8 mouse cellular contexts compared by ENCODE assay signal in genomic region chr15:102245891-102246741, GRCm38 (mm10). TPM values are rescaled to one million over a fixed set of nuclear protein-coding genes. Genes with fewer than 3 reads are reported as not detected.
DNase-seq lines count a peak whose midpoint lies in the region; ATAC-seq lines count a peak whose summit lies in the region.

No protein-coding gene starts in this region.

- peaks cover 59% of the 10 kb centered on the region for H3K4me1 ChIP-seq in hindbrain, embryonic 13.5 days (replicated peaks)

- peak; percentile 87 for ATAC-seq in hindbrain, embryonic 13.5 days (ENCODE audit: low FRiP score)
- ATAC-seq in erythroid progenitor cell, adult 5-6 weeks (replicated peaks; ENCODE audit: low FRiP score, poor library complexity, severe bottlenecking), result no peak

- H3K4me2 ChIP-seq in hindbrain, embryonic 13.5 days, result peak overlapping the region; percentile 95

- H3K36me3 ChIP-seq in hindbrain, embryonic 13.5 days, result no peaks in the 10 kb centered on the region

- H3K27ac ChIP-seq in hindbrain, embryonic 13.5 days, result peak overlapping the region; percentile 77

- DNase-seq in NIH3T3 (ENCODE audit: low read depth), result peak; percentile 94
- peak; percentile 70 for DNase-seq in cerebellum, adult 8-10 months
- DNase-seq in frontal cortex, postnatal 14 days (ENCODE audit: low spot score in 2 of 2), result peak; percentile 63 to 65
- DNase-seq in left cerebral cortex, adult 11 months (ENCODE audit: low spot score), result peak; percentile 74
- DNase-seq in lung, postnatal 25 days (ENCODE audit: low spot score), result peak; percentile 82
- DNase-seq in retina, embryonic 14.5 days (ENCODE audit: low spot score), result peak; percentile 58

- H3K9me3 ChIP-seq in hindbrain, embryonic 13.5 days, result no peaks in the 10 kb centered on the region

- peaks cover 90% of the 10 kb centered on the region for H3K27me3 ChIP-seq in hindbrain, embryonic 13.5 days

- H3K4me3 ChIP-seq in hindbrain, embryonic 13.5 days, result peak overlapping the region; percentile 53

- H3K9ac ChIP-seq in hindbrain, embryonic 13.5 days, result peak overlapping the region; percentile 75

- WGBS in hindbrain, embryonic 13.5 days, result under 1% methylated on average over 43 of the region's 44 CpGs

RNA-seq across cellular contexts. Expression of gene Rarg, which starts 11.2 kb away (rescaled TPM):
- polyA plus RNA-seq in hindbrain, embryonic 13.5 days (2015; fragmentation: Nextera tagmentation; extraction: Ambion mirVana), result 5.7 and 7.1 TPM in 2 replicates
- total RNA-seq in erythroid progenitor cell, adult 5-6 weeks (2015; ENCODE audit: low replicate concordance), result 4.6 and 9.4 TPM in 2 replicates
- total RNA-seq in erythroid progenitor cell, adult 5-6 weeks (2017; ENCODE audit: low replicate concordance), result 2.6 and 3.6 TPM in 2 replicates

RNA-seq across cellular contexts. Expression of gene Itgb7, which starts 14.4 kb away (rescaled TPM):
- 0.45 and 1.5 TPM in 2 replicates for polyA plus RNA-seq in hindbrain, embryonic 13.5 days (2015; fragmentation: Nextera tagmentation; extraction: Ambion mirVana)
- 26.0 and 32.1 TPM in 2 replicates for total RNA-seq in erythroid progenitor cell, adult 5-6 weeks (2015; ENCODE audit: low replicate concordance)
- total RNA-seq in erythroid progenitor cell, adult 5-6 weeks (2017; ENCODE audit: low replicate concordance), result 21.8 and 32.8 TPM in 2 replicates

RNA-seq across cellular contexts. Expression of gene Gm9918, which starts 24.2 kb away (rescaled TPM):
- polyA plus RNA-seq in hindbrain, embryonic 13.5 days (2015; fragmentation: Nextera tagmentation; extraction: Ambion mirVana), result 0.14 and 0.22 TPM in 2 replicates
- not detected in 2 replicates for total RNA-seq in erythroid progenitor cell, adult 5-6 weeks (2015; ENCODE audit: low replicate concordance)
- total RNA-seq in erythroid progenitor cell, adult 5-6 weeks (2017; ENCODE audit: low replicate concordance), result not detected in 2 replicates

RNA-seq across cellular contexts. Expression of gene Mfsd5, which starts 33.1 kb away (rescaled TPM):
- polyA plus RNA-seq in hindbrain, embryonic 13.5 days (2015; fragmentation: Nextera tagmentation; extraction: Ambion mirVana), result 54.7 TPM in 2 replicates
- total RNA-seq in erythroid progenitor cell, adult 5-6 weeks (2015; ENCODE audit: low replicate concordance), result 8.8 and 19.1 TPM in 2 replicates
- total RNA-seq in erythroid progenitor cell, adult 5-6 weeks (2017; ENCODE audit: low replicate concordance), result 3.1 and 5.1 TPM in 2 replicates

RNA-seq across cellular contexts. Expression of gene Csad, which starts 41.6 kb away (rescaled TPM):
- polyA plus RNA-seq in hindbrain, embryonic 13.5 days (2015; fragmentation: Nextera tagmentation; extraction: Ambion mirVana), result 43.2 and 44.5 TPM in 2 replicates
- total RNA-seq in erythroid progenitor cell, adult 5-6 weeks (2015; ENCODE audit: low replicate concordance), result 8.3 and 23.9 TPM in 2 replicates
- 6.3 and 27.2 TPM in 2 replicates for total RNA-seq in erythroid progenitor cell, adult 5-6 weeks (2017; ENCODE audit: low replicate concordance)
